Mouse (Mus musculus): ENCODE results near the gene Phf20. TPM values are rescaled to one million over a fixed set of nuclear protein-coding genes. Genes with fewer than 3 reads are reported as not detected.
"Not testable (repeated sequence)": the region's sequence is repeated elsewhere in the genome, so short reads cannot be mapped to it uniquely, and the experiment has no call there.

Gene Phf20
- polyA plus RNA-seq, 1 experiment from 2014 or later, result 63.8 TPM

GRCm38 (mm10) chr2:156227689-156228088 is 31.4 kb downstream of the Phf20 start:
- TF ChIP-seq CTCF (IDR thresholded peaks at IDR 0.05; ENCODE audit: low read depth), result no peak
- DNase-seq (ENCODE audit: low spot score), result no peak
- H3K9me3 ChIP-seq (replicated peaks; ENCODE audit: low read length), result no peaks in the 10 kb centered on the region
- no peak overlapping the region for H3K4me2 ChIP-seq (ENCODE audit: low read length)
- no peak overlapping the region for H3K9ac ChIP-seq (ENCODE audit: low read depth, low read length)
- H3K27ac ChIP-seq, result no peak overlapping the region
- H3K4me1 ChIP-seq (replicated peaks; ENCODE audit: insufficient read depth, low read length), result no peaks in the 10 kb centered on the region
- no peaks in the 10 kb centered on the region for H3K27me3 ChIP-seq (ENCODE audit: insufficient read depth, low read length)
- 90% methylated on average over 1 of the region's 1 CpGs for WGBS
- ATAC-seq (replicated peaks; ENCODE audit: low FRiP score, low read depth), result no peak
- H3K36me3 ChIP-seq (ENCODE audit: insufficient read depth, low read length), result peaks cover 21% of the 10 kb centered on the region; the same call in 1 of the 2 replicates
- no peak overlapping the region for H3K4me3 ChIP-seq (replicated peaks; ENCODE audit: low read depth, low read length)

- H3K9ac ChIP-seq (ENCODE audit: low read depth, low read length), result no peak overlapping the region
- H3K4me2 ChIP-seq (ENCODE audit: low read length), result no peak overlapping the region
- H3K4me3 ChIP-seq (replicated peaks; ENCODE audit: low read depth, low read length), result no peak overlapping the region
- H3K36me3 ChIP-seq (ENCODE audit: insufficient read depth, low read length), result peaks cover 19% of the 10 kb centered on the region; the same call in 1 of the 2 replicates
- WGBS, result 91% methylated on average over 1 of the region's 1 CpGs
- DNase-seq (ENCODE audit: low spot score) (no peak), ATAC-seq (replicated peaks; ENCODE audit: low FRiP score, low read depth) (no peak)
- no peak overlapping the region for H3K27ac ChIP-seq
- H3K27me3 ChIP-seq (ENCODE audit: insufficient read depth, low read length), result no peaks in the 10 kb centered on the region
- no peaks in the 10 kb centered on the region for H3K9me3 ChIP-seq (replicated peaks; ENCODE audit: low read length)
- no peak for TF ChIP-seq CTCF (IDR thresholded peaks at IDR 0.05; ENCODE audit: low read depth)
- H3K4me1 ChIP-seq (replicated peaks; ENCODE audit: insufficient read depth, low read length), result no peaks in the 10 kb centered on the region
Measured at GRCm38 (mm10) chr2:156229171-156229570, 32.9 kb downstream of the Phf20 start.

DNA sequence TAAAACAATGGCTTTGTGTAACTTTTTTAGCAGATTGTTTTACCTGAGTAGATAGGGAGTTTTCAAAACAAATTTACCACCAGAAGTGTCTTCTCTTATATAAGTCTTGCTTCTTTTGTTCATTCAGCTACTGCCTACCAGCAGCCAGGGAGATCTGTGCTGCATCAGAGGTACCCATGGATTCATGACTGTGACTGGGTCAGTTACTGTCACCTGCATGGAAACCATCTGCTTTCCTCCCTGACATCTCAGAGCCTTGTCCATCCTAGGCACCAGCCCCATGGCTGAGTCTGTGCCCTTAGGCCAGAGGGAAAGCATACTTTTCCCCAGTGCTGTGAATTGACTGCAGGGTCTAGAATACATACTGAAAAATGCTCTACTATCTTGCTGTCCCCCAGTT is 35.1 kb downstream of the Phf20 start:
- H3K4me3 ChIP-seq (replicated peaks; ENCODE audit: low read depth, low read length), result no peak overlapping the region
- DNase-seq (ENCODE audit: low spot score) (no peak), ATAC-seq (replicated peaks; ENCODE audit: low FRiP score, low read depth) (no peak)
- H3K9me3 ChIP-seq (replicated peaks; ENCODE audit: low read length), result no peaks in the 10 kb centered on the region
- H3K4me2 ChIP-seq (ENCODE audit: low read length), result no peak overlapping the region
- no peaks in the 10 kb centered on the region for H3K4me1 ChIP-seq (replicated peaks; ENCODE audit: insufficient read depth, low read length)
- TF ChIP-seq CTCF (IDR thresholded peaks at IDR 0.05; ENCODE audit: low read depth), result no peak
- H3K27ac ChIP-seq, result no peak overlapping the region
- no peaks in the 10 kb centered on the region for H3K27me3 ChIP-seq (ENCODE audit: insufficient read depth, low read length)
- H3K36me3 ChIP-seq (ENCODE audit: insufficient read depth, low read length), result peaks cover 24% of the 10 kb centered on the region
- no peak overlapping the region for H3K9ac ChIP-seq (ENCODE audit: low read depth, low read length)

GRCm38 (mm10) chr2:156233275-156233948 is 37.1 kb downstream of the Phf20 start:
- TF ChIP-seq CTCF (IDR thresholded peaks at IDR 0.05; ENCODE audit: low read depth), result no peak
- no peak overlapping the region for H3K4me2 ChIP-seq (ENCODE audit: low read length)
- H3K27me3 ChIP-seq (ENCODE audit: insufficient read depth, low read length), result no peaks in the 10 kb centered on the region
- 89% methylated on average over 3 of the region's 3 CpGs for WGBS
- no peak overlapping the region for H3K9ac ChIP-seq (ENCODE audit: low read depth, low read length)
- H3K27ac ChIP-seq, result no peak overlapping the region
- no peak overlapping the region for H3K4me3 ChIP-seq (replicated peaks; ENCODE audit: low read depth, low read length)
- no peak for DNase-seq (ENCODE audit: low spot score)
- ATAC-seq (replicated peaks; ENCODE audit: low FRiP score, low read depth), result no peak
- peaks cover 21% of the 10 kb centered on the region for H3K36me3 ChIP-seq (ENCODE audit: insufficient read depth, low read length)
- H3K4me1 ChIP-seq (replicated peaks; ENCODE audit: insufficient read depth, low read length), result no peaks in the 10 kb centered on the region
- no peaks in the 10 kb centered on the region for H3K9me3 ChIP-seq (replicated peaks; ENCODE audit: low read length)

DNA sequence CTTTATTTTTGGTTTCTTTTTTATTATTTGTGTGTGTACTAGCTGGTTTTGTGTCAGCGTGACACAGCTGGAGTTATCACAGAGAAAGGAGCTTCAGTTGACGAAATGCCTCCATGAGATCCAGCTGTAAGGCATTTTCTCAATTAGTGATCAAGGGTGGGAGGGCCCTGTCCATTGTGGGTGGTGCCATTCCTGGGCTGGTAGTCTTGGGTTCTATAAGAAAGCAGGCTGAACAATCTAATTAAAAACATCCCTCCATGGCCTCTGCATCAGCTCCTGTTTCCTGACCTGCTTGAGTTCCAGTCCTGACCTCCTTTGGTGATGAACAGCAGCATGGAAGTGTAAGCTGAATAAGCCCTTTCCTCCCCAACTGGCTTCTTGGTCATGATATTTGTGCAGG is 37.8 kb downstream of the Phf20 start:
- DNase-seq (ENCODE audit: low spot score); H3K4me3 ChIP-seq (replicated peaks; ENCODE audit: low read depth, low read length); H3K9ac ChIP-seq (ENCODE audit: low read depth, low read length); ATAC-seq (replicated peaks; ENCODE audit: low FRiP score, low read depth); H3K9me3 ChIP-seq (replicated peaks; ENCODE audit: low read length); H3K4me1 ChIP-seq (replicated peaks; ENCODE audit: insufficient read depth, low read length); H3K27me3 ChIP-seq (ENCODE audit: insufficient read depth, low read length); H3K27ac ChIP-seq; H3K4me2 ChIP-seq (ENCODE audit: low read length): not testable (repeated sequence)
- peaks cover 18% of the 10 kb centered on the region for H3K36me3 ChIP-seq (ENCODE audit: insufficient read depth, low read length)
- WGBS, result 60% methylated on average over 2 of the region's 2 CpGs

DNA sequence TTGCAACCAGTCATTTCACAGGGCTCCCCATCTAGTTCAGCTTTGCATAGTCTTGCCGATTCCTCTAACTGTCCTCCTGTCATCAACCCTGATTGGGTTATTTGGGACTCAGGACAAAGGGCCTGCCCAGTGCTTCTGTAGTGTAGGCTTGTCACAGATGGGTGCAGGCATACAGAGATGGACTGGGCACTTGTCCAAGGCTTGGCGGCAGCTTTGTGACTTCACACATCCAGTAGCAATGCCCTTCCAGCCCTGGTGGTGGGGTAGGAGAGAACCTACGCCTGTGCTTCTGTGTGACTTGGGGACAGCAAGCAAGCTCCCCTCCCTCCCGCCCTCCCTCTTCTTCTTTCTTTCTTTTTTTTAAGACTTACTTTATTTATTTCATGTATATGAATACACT is 39.6 kb downstream of the Phf20 start:
- no peak for DNase-seq (ENCODE audit: low spot score)
- H3K36me3 ChIP-seq (ENCODE audit: insufficient read depth, low read length), result peaks cover 14% of the 10 kb centered on the region; the same call in 1 of the 2 replicates
- H3K9ac ChIP-seq (ENCODE audit: low read depth, low read length), result no peak overlapping the region
- H3K4me1 ChIP-seq (replicated peaks; ENCODE audit: insufficient read depth, low read length), result no peaks in the 10 kb centered on the region
- 93% methylated on average over 4 of the region's 4 CpGs for WGBS
- no peak overlapping the region for H3K27ac ChIP-seq
- H3K4me2 ChIP-seq (ENCODE audit: low read length), result no peak overlapping the region
- no peak for TF ChIP-seq CTCF (IDR thresholded peaks at IDR 0.05; ENCODE audit: low read depth)
- ATAC-seq (replicated peaks; ENCODE audit: low FRiP score, low read depth), result no peak
- no peak overlapping the region for H3K4me3 ChIP-seq (replicated peaks; ENCODE audit: low read depth, low read length)
- no peaks in the 10 kb centered on the region for H3K9me3 ChIP-seq (replicated peaks; ENCODE audit: low read length)
- no peaks in the 10 kb centered on the region for H3K27me3 ChIP-seq (ENCODE audit: insufficient read depth, low read length)

DNA sequence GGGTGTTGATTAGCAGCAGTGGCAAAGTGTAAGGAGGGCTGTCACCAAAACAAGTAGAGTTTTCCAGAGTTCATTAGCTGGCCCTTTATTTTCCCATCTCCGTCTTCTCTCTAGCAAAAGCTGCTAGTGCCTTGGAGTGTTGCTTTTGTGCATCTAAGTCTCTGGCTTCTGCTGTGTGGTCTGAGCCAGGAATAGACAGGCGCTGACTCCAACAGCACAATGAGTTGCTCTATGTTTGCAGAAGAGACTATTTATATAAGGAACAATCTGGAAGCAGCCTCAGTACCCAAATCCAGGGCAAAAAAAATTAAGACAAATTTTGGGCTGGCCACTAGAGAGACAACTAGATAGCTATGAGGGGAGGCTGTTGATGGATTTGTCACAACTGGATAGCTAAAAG is 45.4 kb downstream of the Phf20 start:
- H3K4me2 ChIP-seq (ENCODE audit: low read length), result no peak overlapping the region
- whole genome bisulfite sequencing, result 92% methylated on average over 2 of the region's 2 CpGs
- H3K9ac ChIP-seq (ENCODE audit: low read depth, low read length), result no peak overlapping the region
- 0 out of 2 replicates have a peak, but pooled peaks cover 6% of the 10 kb centered on the region for H3K36me3 ChIP-seq (ENCODE audit: insufficient read depth, low read length)
- H3K27ac ChIP-seq, result no peak overlapping the region
- TF ChIP-seq CTCF (IDR thresholded peaks at IDR 0.05; ENCODE audit: low read depth), result no peak
- DNase-seq (ENCODE audit: low spot score) (no peak), ATAC-seq (replicated peaks; ENCODE audit: low FRiP score, low read depth) (no peak)
- H3K4me3 ChIP-seq (replicated peaks; ENCODE audit: low read depth, low read length), result no peak overlapping the region
- no peaks in the 10 kb centered on the region for H3K9me3 ChIP-seq (replicated peaks; ENCODE audit: low read length)
- H3K4me1 ChIP-seq (replicated peaks; ENCODE audit: insufficient read depth, low read length), result no peaks in the 10 kb centered on the region
- H3K27me3 ChIP-seq (ENCODE audit: insufficient read depth, low read length), result no peaks in the 10 kb centered on the region

Data from kidney, postnatal 0 days (tissue).